Mouse (Mus musculus): ENCODE results near the gene Palld. TPM values are rescaled to one million over a fixed set of nuclear protein-coding genes. Genes with fewer than 3 reads are reported as not detected.

Gene Palld
- polyA plus RNA-seq, 1 experiment = 63.6 TPM

- Histone ChIP-seq H3K27ac (ENCODE audit: insufficient read depth, low read length) (no peak overlapping the region), H3K9ac (ENCODE audit: low read depth, poor library complexity, severe bottlenecking) (no peak overlapping the region), H3K9me3 (replicated peaks; ENCODE audit: control insufficient read depth, insufficient read depth, low read length, poor library complexity, severe bottlenecking) (no peaks in the 10 kb centered on the region), H3K4me3 (ENCODE audit: low read depth, low read length) (no peak overlapping the region), H3K36me3 (ENCODE audit: control insufficient read depth, insufficient read depth, low read length, poor library complexity, severe bottlenecking) (no peaks in the 10 kb centered on the region), H3K4me1 (ENCODE audit: control insufficient read depth, insufficient read depth, low read length) (no peaks in the 10 kb centered on the region), H3K27me3 (ENCODE audit: control insufficient read depth, insufficient read depth, low read length, poor library complexity, severe bottlenecking) (no peaks in the 10 kb centered on the region; the same call in 1 of the 2 replicates)
- TF ChIP-seq EP300 (IDR thresholded peaks at IDR 0.05; ENCODE audit: insufficient read depth, low read depth, low read length) (no peak), CTCF (IDR thresholded peaks at IDR 0.05; ENCODE audit: low read depth, low read length) (no peak), POLR2A (IDR thresholded peaks at IDR 0.05; ENCODE audit: insufficient read depth, low read length) (no peak)
Measured at GRCm38 (mm10) chr8:61681217-61681616, 221.3 kb downstream of the Palld start.

GRCm38 (mm10) chr8:61677227-61677626, 225.3 kb downstream of the Palld start:
- Histone ChIP-seq H3K9me3 (replicated peaks; ENCODE audit: control insufficient read depth, insufficient read depth, low read length, poor library complexity, severe bottlenecking) (no peaks in the 10 kb centered on the region), H3K36me3 (ENCODE audit: control insufficient read depth, insufficient read depth, low read length, poor library complexity, severe bottlenecking) (no peaks in the 10 kb centered on the region), H3K27me3 (ENCODE audit: control insufficient read depth, insufficient read depth, low read length, poor library complexity, severe bottlenecking) (no peaks in the 10 kb centered on the region), H3K9ac (ENCODE audit: low read depth, poor library complexity, severe bottlenecking) (no peak overlapping the region), H3K27ac (ENCODE audit: insufficient read depth, low read length) (no peak overlapping the region), H3K4me1 (ENCODE audit: control insufficient read depth, insufficient read depth, low read length) (no peaks in the 10 kb centered on the region), H3K4me3 (ENCODE audit: low read depth, low read length) (no peak overlapping the region)
- TF ChIP-seq POLR2A (IDR thresholded peaks at IDR 0.05; ENCODE audit: insufficient read depth, low read length) (no peak), CTCF (IDR thresholded peaks at IDR 0.05; ENCODE audit: low read depth, low read length) (no peak), EP300 (IDR thresholded peaks at IDR 0.05; ENCODE audit: insufficient read depth, low read depth, low read length) (no peak)

- no peaks in the 10 kb centered on the region for H3K36me3 ChIP-seq (ENCODE audit: control insufficient read depth, insufficient read depth, low read length, poor library complexity, severe bottlenecking)
- TF ChIP-seq CTCF (IDR thresholded peaks at IDR 0.05; ENCODE audit: low read depth, low read length) (no peak), POLR2A (IDR thresholded peaks at IDR 0.05; ENCODE audit: insufficient read depth, low read length) (no peak), EP300 (IDR thresholded peaks at IDR 0.05; ENCODE audit: insufficient read depth, low read depth, low read length) (no peak)
- H3K4me3 ChIP-seq (ENCODE audit: low read depth, low read length) = no peak overlapping the region
- H3K27ac ChIP-seq (ENCODE audit: insufficient read depth, low read length) = no peak overlapping the region
- 0 out of 2 replicates have a peak, but pooled peaks cover 3% of the 10 kb centered on the region for H3K9me3 ChIP-seq (replicated peaks; ENCODE audit: control insufficient read depth, insufficient read depth, low read length, poor library complexity, severe bottlenecking)
- H3K27me3 ChIP-seq (ENCODE audit: control insufficient read depth, insufficient read depth, low read length, poor library complexity, severe bottlenecking) = no peaks in the 10 kb centered on the region
- peaks cover 1% of the 10 kb centered on the region for H3K4me1 ChIP-seq (ENCODE audit: control insufficient read depth, insufficient read depth, low read length)
- no peak overlapping the region for H3K9ac ChIP-seq (ENCODE audit: low read depth, poor library complexity, severe bottlenecking)
Measured at GRCm38 (mm10) chr8:61671151-61671550, 231.3 kb downstream of the Palld start.

- Histone ChIP-seq H3K36me3 (ENCODE audit: control insufficient read depth, insufficient read depth, low read length, poor library complexity, severe bottlenecking) (no peaks in the 10 kb centered on the region), H3K4me3 (ENCODE audit: low read depth, low read length) (no peak overlapping the region), H3K4me1 (ENCODE audit: control insufficient read depth, insufficient read depth, low read length) (peaks cover 1% of the 10 kb centered on the region), H3K27me3 (ENCODE audit: control insufficient read depth, insufficient read depth, low read length, poor library complexity, severe bottlenecking) (no peaks in the 10 kb centered on the region), H3K9me3 (replicated peaks; ENCODE audit: control insufficient read depth, insufficient read depth, low read length, poor library complexity, severe bottlenecking) (0 out of 2 replicates have a peak, but pooled peaks cover 3% of the 10 kb centered on the region), H3K27ac (ENCODE audit: insufficient read depth, low read length) (no peak overlapping the region), H3K9ac (ENCODE audit: low read depth, poor library complexity, severe bottlenecking) (no peak overlapping the region)
- no peak for TF ChIP-seq POLR2A (IDR thresholded peaks at IDR 0.05; ENCODE audit: insufficient read depth, low read length)
- TF ChIP-seq CTCF (IDR thresholded peaks at IDR 0.05; ENCODE audit: low read depth, low read length) = no peak
- TF ChIP-seq EP300 (IDR thresholded peaks at IDR 0.05; ENCODE audit: insufficient read depth, low read depth, low read length) = no peak
Measured at GRCm38 (mm10) chr8:61670376-61670775, 232.1 kb downstream of the Palld start.

- Histone ChIP-seq H3K4me1 (ENCODE audit: control insufficient read depth, insufficient read depth, low read length) (peaks cover 1% of the 10 kb centered on the region), H3K27ac (ENCODE audit: insufficient read depth, low read length) (no peak overlapping the region), H3K27me3 (ENCODE audit: control insufficient read depth, insufficient read depth, low read length, poor library complexity, severe bottlenecking) (no peaks in the 10 kb centered on the region)
Measured at GRCm38 (mm10) chr8:61666919-61667318, 235.6 kb downstream of the Palld start.

GRCm38 (mm10) chr8:61665021-61665420, 237.5 kb downstream of the Palld start:
- no peak for TF ChIP-seq EP300 (IDR thresholded peaks at IDR 0.05; ENCODE audit: insufficient read depth, low read depth, low read length)
- TF ChIP-seq CTCF (IDR thresholded peaks at IDR 0.05; ENCODE audit: low read depth, low read length) = no peak
- TF ChIP-seq POLR2A (IDR thresholded peaks at IDR 0.05; ENCODE audit: insufficient read depth, low read length) = no peak
- H3K27ac ChIP-seq (ENCODE audit: insufficient read depth, low read length) = no peak overlapping the region
- no peaks in the 10 kb centered on the region for H3K4me1 ChIP-seq (ENCODE audit: control insufficient read depth, insufficient read depth, low read length)
- H3K9ac ChIP-seq (ENCODE audit: low read depth, poor library complexity, severe bottlenecking) = no peak overlapping the region
- H3K9me3 ChIP-seq (replicated peaks; ENCODE audit: control insufficient read depth, insufficient read depth, low read length, poor library complexity, severe bottlenecking) = 0 out of 2 replicates have a peak, but pooled peaks cover 3% of the 10 kb centered on the region
- no peak overlapping the region for H3K4me3 ChIP-seq (ENCODE audit: low read depth, low read length)
- H3K27me3 ChIP-seq (ENCODE audit: control insufficient read depth, insufficient read depth, low read length, poor library complexity, severe bottlenecking) = no peaks in the 10 kb centered on the region
- no peaks in the 10 kb centered on the region for H3K36me3 ChIP-seq (ENCODE audit: control insufficient read depth, insufficient read depth, low read length, poor library complexity, severe bottlenecking)

More at GRCm38 (mm10) chr8:61666919-61667318, 235.6 kb downstream of the Palld start:
- H3K36me3 ChIP-seq (ENCODE audit: control insufficient read depth, insufficient read depth, low read length, poor library complexity, severe bottlenecking) = no peaks in the 10 kb centered on the region
- H3K9me3 ChIP-seq (replicated peaks; ENCODE audit: control insufficient read depth, insufficient read depth, low read length, poor library complexity, severe bottlenecking) = 0 out of 2 replicates have a peak, but pooled peaks cover 3% of the 10 kb centered on the region
- TF ChIP-seq EP300 (IDR thresholded peaks at IDR 0.05; ENCODE audit: insufficient read depth, low read depth, low read length) = no peak
- TF ChIP-seq POLR2A (IDR thresholded peaks at IDR 0.05; ENCODE audit: insufficient read depth, low read length) = no peak
- no peak for TF ChIP-seq CTCF (IDR thresholded peaks at IDR 0.05; ENCODE audit: low read depth, low read length)
- no peak overlapping the region for H3K9ac ChIP-seq (ENCODE audit: low read depth, poor library complexity, severe bottlenecking)
- no peak overlapping the region for H3K4me3 ChIP-seq (ENCODE audit: low read depth, low read length)

Measured in ES-Bruce4 (cell line).